Mouse (Mus musculus): Measurements from ENCODE around the gene Mtfp1.

GRCm38 (mm10) chr11:4062523-4062922 is 32.7 kb downstream of the Mtfp1 start:
- TF ChIP-seq CTCF (IDR thresholded peaks at IDR 0.05; ENCODE audit: low read depth, low read length) = no peak
- TF ChIP-seq POLR2A (IDR thresholded peaks at IDR 0.05; ENCODE audit: borderline replicate concordance, low read depth, low read length) = no peak
